Mouse (Mus musculus): ENCODE measurements around the gene Olfr195.
"Not testable (repeated sequence)": the region's sequence is repeated elsewhere in the genome, so short reads cannot be mapped to it uniquely, and the experiment has no call there.

Gene Olfr195

DNA sequence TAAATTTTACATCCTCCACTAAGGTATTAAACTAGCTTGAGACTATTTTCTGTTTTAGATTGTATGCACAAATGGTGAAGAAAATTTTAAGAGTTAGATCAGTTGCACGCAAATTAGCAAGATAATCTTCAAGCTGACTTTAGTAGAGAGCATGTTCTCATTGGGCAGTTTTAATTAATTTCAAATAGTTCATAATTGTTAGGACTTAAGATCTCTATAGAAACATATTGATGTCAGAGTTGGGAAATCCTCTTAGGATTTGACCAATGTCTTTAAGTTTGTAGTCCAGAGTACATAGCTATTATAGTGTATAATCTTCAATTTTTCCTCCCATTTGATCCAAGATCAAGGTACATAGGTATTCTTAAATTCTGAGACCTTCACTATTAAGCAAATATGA is at the start of gene Olfr195:
TSS of gene Olfr195 (plus strand) at position 301 of the 400 bp plus-strand sequence.
- DNase-seq = no peak

DNA sequence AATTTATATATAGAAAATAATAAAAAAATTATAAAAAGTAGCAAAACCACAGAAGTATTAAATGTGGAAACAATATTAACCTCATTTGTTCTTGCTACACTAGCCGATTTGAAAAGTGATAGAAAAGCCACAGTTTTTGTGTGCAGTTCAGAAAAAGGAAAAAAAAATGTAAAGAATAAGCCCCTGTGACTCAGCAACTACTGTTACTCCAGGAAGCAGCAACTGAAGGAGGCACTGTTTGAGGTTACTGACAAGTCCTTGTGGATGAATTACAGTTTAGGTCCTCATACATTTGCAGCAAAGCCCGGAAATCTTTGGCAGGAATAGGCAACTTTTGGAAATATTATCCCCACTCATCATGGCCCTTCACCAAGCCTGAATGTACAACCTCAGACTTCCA is 41.5 kb upstream of the Olfr195 start:
- no peak for DNase-seq

DNA sequence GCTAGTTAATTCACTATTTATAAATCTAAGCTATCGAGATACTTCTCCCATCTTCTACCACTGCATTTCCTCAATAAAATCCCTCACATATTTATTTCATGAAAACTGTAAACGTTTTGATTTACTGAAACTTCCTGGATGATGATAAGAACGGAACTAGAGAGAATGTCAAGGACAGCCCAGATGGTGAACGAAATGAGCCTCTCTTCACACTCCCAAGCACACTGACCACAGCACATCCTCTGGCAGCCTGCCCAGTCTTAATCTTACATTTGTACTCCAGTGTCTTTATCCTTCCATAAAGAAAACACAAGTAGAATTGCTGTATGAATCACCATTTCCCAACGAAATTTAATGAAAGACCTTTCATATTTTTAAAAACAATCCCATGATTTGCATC is 38.3 kb upstream of the Olfr195 start:
- not testable (repeated sequence) for DNase-seq

DNA sequence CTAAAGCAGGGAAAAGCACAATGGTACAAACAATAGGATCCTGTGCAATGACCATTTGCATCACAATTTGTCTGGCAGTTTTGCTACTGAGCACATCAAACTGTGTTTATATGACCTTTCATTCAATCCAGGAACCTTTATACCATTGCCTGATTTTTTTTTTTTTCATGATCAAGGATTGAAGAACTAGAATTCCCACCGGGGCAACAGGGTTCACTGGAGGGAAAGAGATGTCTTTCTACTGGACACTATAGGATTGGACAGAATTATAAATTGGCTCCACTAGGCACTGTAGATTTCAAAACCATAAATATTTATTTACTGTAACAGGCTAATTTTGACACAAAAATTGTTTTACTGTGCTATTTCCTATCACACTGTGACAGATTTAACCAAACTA is 35.1 kb upstream of the Olfr195 start, which contains the start of gene Olfr193:
TSS of gene Olfr193 (minus strand) at position 101 of the 400 bp plus-strand sequence.
- DNase-seq = no peak

DNA sequence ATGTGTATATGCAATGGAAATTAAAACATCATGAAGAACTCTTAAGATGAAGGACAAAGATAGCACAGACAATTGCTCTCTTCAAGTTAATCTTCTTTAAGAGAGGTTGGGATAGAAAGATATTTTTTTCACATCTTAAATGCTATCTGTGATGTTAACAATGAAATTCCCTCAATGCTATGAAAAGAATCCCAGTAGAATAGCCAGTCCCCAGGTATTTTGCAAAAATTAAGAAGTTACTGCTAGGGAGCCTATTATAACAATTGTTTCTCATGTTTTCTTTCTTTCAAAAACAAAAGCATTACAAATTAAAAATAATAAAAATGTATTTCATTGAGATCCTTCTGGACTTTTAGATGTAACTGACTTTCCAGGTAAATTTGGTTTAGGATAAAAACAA is 25.9 kb upstream of the Olfr195 start, which contains the start of gene Olfr194:
TSS of gene Olfr194 (minus strand) at position 101 of the 400 bp plus-strand sequence.
- no peak for DNase-seq

DNA sequence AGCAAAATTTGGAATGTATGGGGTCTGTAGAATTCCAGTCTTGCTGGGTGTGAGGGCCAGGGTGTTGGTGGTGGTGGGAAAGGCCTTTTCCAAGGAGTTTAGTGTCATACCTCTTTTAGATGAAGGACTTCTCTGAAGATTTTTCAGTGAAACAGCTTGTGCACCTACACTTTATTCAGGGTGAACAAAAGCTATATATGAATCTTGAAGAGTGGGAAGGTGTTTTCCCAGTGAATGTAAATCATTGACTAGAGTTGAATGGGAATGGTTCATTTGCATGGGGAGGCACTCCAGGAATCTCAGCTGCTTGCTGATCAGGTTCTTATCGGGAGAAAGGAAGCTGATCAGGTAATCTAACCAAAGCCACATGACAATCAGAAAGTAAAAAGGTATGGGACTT is 16.1 kb upstream of the Olfr195 start:
- no peak for DNase-seq

DNA sequence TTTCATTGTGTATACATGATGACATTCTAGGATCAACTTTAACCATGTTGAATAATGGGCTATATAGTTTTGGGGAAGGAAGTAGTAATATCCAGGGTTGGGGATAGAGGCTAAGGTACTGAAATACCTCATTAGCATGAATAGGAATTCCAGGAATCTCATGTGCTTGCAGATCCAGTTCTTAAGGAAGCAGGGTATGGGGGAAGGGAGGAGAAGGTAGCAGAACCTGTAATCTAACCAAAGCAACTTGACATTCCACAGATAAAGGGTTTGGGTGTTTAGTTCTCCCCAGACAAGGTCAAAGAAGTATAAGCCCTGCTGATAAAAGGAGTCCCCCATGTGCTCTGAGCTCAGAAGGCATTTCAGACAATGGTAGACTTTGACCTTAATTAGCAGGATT is 5.7 kb upstream of the Olfr195 start:
- DNase-seq = peak; percentile 15

DNA sequence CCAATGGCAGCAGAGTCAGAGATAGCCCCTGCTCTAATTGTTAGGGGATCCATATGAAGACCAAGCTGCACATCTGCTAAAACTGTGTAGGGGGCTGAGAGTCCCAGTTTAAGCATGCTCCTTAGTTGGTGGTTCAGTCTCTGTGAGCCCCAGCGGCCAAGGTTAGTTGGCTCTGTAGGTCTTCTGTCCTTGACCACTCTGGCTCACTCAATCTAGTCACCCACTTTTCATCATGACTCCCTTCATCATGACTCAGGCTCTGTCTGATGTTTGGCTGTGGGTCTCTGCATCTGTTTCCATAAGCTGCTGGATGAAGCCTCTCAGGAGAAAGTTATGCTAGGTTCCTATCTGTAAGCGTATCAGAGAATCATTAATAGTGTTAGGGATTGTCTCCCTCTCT is 5.2 kb downstream of the Olfr195 start:
- no peak for DNase-seq

DNA sequence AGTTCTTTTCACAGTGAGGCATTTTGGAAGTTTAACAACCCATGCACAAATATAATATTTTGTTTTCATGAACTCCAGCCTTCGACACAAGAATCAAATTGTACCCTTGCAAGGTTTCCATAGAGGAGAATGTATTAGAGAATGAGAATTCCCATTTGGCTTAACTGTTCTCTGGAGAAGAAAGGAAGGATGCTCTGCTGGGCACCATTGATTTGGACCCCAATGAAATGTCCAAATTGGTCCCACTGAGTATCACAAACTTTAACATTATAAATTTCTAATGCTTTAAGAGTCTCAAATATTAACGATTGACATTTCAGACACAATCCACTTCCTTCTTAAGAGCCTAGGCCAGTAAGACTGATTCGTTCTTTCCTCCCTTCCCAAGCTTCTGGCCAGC is 23.5 kb downstream of the Olfr195 start, which contains the start of gene Olfr196:
TSS of gene Olfr196 (minus strand) at position 101 of the 400 bp plus-strand sequence.
- DNase-seq = no peak
